Mouse (Mus musculus): Measurements from ENCODE around the gene Cphx1.
"Not testable (repeated sequence)": the region's sequence is repeated elsewhere in the genome, so short reads cannot be mapped to it uniquely, and the experiment has no call there.

Cphx1 gene

GRCm38 (mm10) chr14:25938004-25938403 lies at the start of gene Cphx1:
TSS of gene Cphx1 (plus strand) at chr14:25938304.
- DNase-seq (ENCODE audit: low spot score) = not testable (repeated sequence)

GRCm38 (mm10) chr14:25894566-25894965 lies 43.5 kb upstream of the Cphx1 start:
- DNase-seq (ENCODE audit: low spot score) = not testable (repeated sequence)

GRCm38 (mm10) chr14:25895686-25896085 lies 42.4 kb upstream of the Cphx1 start:
- DNase-seq (ENCODE audit: low spot score) = not testable (repeated sequence)

- not testable (repeated sequence) for DNase-seq (ENCODE audit: low spot score)
Observed at GRCm38 (mm10) chr14:25903000-25903399, 35.1 kb upstream of the Cphx1 start, which contains the start of gene Plac9a. TSS of gene Plac9a (minus strand) at chr14:25903100.

GRCm38 (mm10) chr14:25905243-25905642 lies 32.9 kb upstream of the Cphx1 start:
- DNase-seq (ENCODE audit: low spot score) = not testable (repeated sequence)

- DNase-seq (ENCODE audit: low spot score) = not testable (repeated sequence)
Observed at GRCm38 (mm10) chr14:25907272-25907671, 30.8 kb upstream of the Cphx1 start.

- not testable (repeated sequence) for DNase-seq (ENCODE audit: low spot score)
Observed at GRCm38 (mm10) chr14:25908976-25909375, 29.1 kb upstream of the Cphx1 start.

- not testable (repeated sequence) for DNase-seq (ENCODE audit: low spot score)
Observed at GRCm38 (mm10) chr14:25918427-25919170, 19.5 kb upstream of the Cphx1 start.

GRCm38 (mm10) chr14:25926814-25927561 lies 11.1 kb upstream of the Cphx1 start:
- not testable (repeated sequence) for DNase-seq (ENCODE audit: low spot score)

GRCm38 (mm10) chr14:25927562-25927881 lies 10.6 kb upstream of the Cphx1 start, which contains the start of gene Tmem254a:
TSS of gene Tmem254a (minus strand) at chr14:25927672.
- not testable (repeated sequence) for DNase-seq (ENCODE audit: low spot score)

GRCm38 (mm10) chr14:25936867-25937630 lies 1.1 kb upstream of the Cphx1 start:
- not testable (repeated sequence) for DNase-seq (ENCODE audit: low spot score)

- not testable (repeated sequence) for DNase-seq (ENCODE audit: low spot score)
Observed at GRCm38 (mm10) chr14:25957861-25958260, 19.8 kb downstream of the Cphx1 start.

- DNase-seq (ENCODE audit: low spot score) = not testable (repeated sequence)
Observed at GRCm38 (mm10) chr14:25978371-25979241, 40.5 kb downstream of the Cphx1 start, which contains the start of gene Duxbl1. TSS of gene Duxbl1 (plus strand) at chr14:25978577.

GRCm38 (mm10) chr14:25979242-25979941 lies 41.3 kb downstream of the Cphx1 start:
- DNase-seq (ENCODE audit: low spot score) = not testable (repeated sequence)

- peak; percentile 4 for DNase-seq (ENCODE audit: low spot score)
Observed at GRCm38 (mm10) chr14:25981880-25982279, 43.8 kb downstream of the Cphx1 start.

All from urinary bladder, postnatal 14 days (tissue).